Mouse (Mus musculus) adrenal gland, postnatal 25 days (tissue): Measurements from ENCODE around the gene Fam173a. TPM values are rescaled to one million over a fixed set of nuclear protein-coding genes. Genes with fewer than 3 reads are reported as not detected.

Experiments
- DNase-seq: peaks from one replicate; pipeline ENCODE4 v3.0.0; 2021; ENCODE audit warnings: mixed read lengths
- long read RNA-seq: library from polyadenylated mRNA; stranded (forward); transcript quantifications from one replicate; pipeline ENCODE4 v2.0.0, GENCODE M21; 2021
- total RNA-seq: library from RNA; stranded (reverse); gene quantifications from 2 replicates; pipeline ENCODE4 v1.2.3, GENCODE M21; 2021

Gene Fam173a
- total RNA-seq: 84.7 and 102 TPM in 2 replicates
- long read RNA-seq, transcript Fam173a-205 (3 exons, 1,886 nt): minor isoform, 14 of 84 reads
- long read RNA-seq, transcript Fam173a-202 (4 exons, 1,267 nt): minor isoform, 5 of 84 reads
- long read RNA-seq, transcript Fam173a-201 (5 exons, 1,321 nt): major isoform, 59 of 84 reads
- long read RNA-seq, partial matches to known transcripts: 0 of 84 reads
- long read RNA-seq, other reads (novel, unspliced or antisense): 4 of 84 reads

- DNase-seq: peak; percentile 76
Observed at GRCm38 (mm10) chr17:25792615-25793014, at the start of gene Fam173a. Gene Fam173a, minus strand, starts transcription at chr17:25792901.

GRCm38 (mm10) chr17:25841117-25841880 is 48.6 kb upstream of the Fam173a start, which contains the start of gene Gm20683:
Gene Gm20683, minus strand, starts transcription at chr17:25841763.
- DNase-seq: no peak

GRCm38 (mm10) chr17:25840519-25840918 is 47.8 kb upstream of the Fam173a start:
- no peak for DNase-seq

- DNase-seq: no peak
Observed at GRCm38 (mm10) chr17:25839455-25840235, 46.9 kb upstream of the Fam173a start.

GRCm38 (mm10) chr17:25838904-25839303 is 46.2 kb upstream of the Fam173a start:
- DNase-seq: no peak

GRCm38 (mm10) chr17:25837533-25837932 is 44.8 kb upstream of the Fam173a start:
- no peak for DNase-seq

GRCm38 (mm10) chr17:25837076-25837410 is 44.3 kb upstream of the Fam173a start, which contains the start of gene Rhbdl1:
Gene Rhbdl1, minus strand, starts transcription at chr17:25837295.
- DNase-seq: peak; percentile 88

- no peak for DNase-seq
Observed at GRCm38 (mm10) chr17:25836397-25837075, 43.8 kb upstream of the Fam173a start.

- no peak for DNase-seq
Observed at GRCm38 (mm10) chr17:25835816-25836215, 43.1 kb upstream of the Fam173a start.

GRCm38 (mm10) chr17:25835301-25835700 is 42.6 kb upstream of the Fam173a start:
- DNase-seq: no peak

GRCm38 (mm10) chr17:25834595-25835222 is 42.0 kb upstream of the Fam173a start:
- no peak for DNase-seq

GRCm38 (mm10) chr17:25833961-25834594 is 41.4 kb upstream of the Fam173a start:
- DNase-seq: no peak

- DNase-seq: peak; percentile 90
Observed at GRCm38 (mm10) chr17:25833291-25833663, 40.6 kb upstream of the Fam173a start, which contains the start of gene Stub1. Gene Stub1, minus strand, starts transcription at chr17:25833404.

- peak; percentile 99 for DNase-seq
Observed at GRCm38 (mm10) chr17:25832436-25833290, 40.0 kb upstream of the Fam173a start.

- DNase-seq: peak; percentile 58
Observed at GRCm38 (mm10) chr17:25831451-25832281, 39.0 kb upstream of the Fam173a start.

- no peak for DNase-seq
Observed at GRCm38 (mm10) chr17:25830806-25831431, 38.2 kb upstream of the Fam173a start.

- no peak for DNase-seq
Observed at GRCm38 (mm10) chr17:25830200-25830753, 37.6 kb upstream of the Fam173a start.

- DNase-seq: no peak
Observed at GRCm38 (mm10) chr17:25829558-25830017, 36.9 kb upstream of the Fam173a start.
